Mouse (Mus musculus): ENCODE data around the gene Inpp4b. TPM values are rescaled to one million over a fixed set of nuclear protein-coding genes. Genes with fewer than 3 reads are reported as not detected.
A peak's percentile ranks its signal among the peaks of the same experiment; 100 is the strongest.

Gene Inpp4b
- polyA plus RNA-seq, 1 experiment, result 1.9 TPM

DNA sequence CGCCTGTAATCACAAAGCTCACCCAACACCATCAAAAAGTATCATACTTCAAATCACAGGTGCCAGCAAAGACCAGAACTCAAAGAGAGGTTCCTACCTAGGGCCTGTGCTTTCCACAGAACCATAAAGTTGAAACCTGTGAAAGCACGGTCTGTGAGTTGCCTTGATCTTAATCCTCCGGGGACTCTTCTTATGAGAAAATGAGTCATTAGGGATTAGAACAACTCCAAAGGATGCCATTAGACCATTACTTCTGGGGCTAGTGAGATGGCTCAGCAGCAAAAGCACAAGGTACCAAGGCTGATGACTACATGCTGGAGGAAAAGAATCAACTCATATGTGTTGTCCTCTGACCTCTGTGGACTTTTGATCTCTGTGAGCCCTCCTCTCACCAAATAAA lies 121.4 kb downstream of the Inpp4b start:
- TF ChIP-seq CTCF (conservative IDR thresholded peaks at IDR 0.05; ENCODE audit: insufficient read depth, insufficient read length, low read depth, low read length), result no peak
- no peak for TF ChIP-seq POLR2A (IDR thresholded peaks at IDR 0.05; ENCODE audit: low read depth, low read length)
- no peaks in the 10 kb centered on the region for H3K4me1 ChIP-seq (ENCODE audit: control insufficient read depth, insufficient read depth, low read length)

DNA sequence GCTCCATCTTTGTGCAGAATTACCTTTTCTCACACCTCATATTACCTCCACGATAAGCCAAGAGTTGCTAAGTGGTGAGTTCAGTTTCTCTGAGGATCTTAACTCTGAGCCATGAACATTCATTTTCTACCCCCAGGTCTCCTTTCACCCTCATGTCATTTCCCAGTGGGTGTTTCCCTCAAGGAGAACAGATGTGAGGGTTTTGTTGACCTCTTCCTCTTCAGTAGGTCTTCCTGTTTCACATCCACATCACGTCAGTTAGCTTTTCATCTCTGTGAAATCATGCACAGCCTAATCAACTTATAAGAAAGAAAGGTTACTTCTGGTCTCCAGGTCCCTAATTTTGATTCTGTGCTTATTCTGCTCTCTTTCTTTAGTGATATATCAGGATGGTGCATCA lies 124.4 kb downstream of the Inpp4b start:
- no peak overlapping the region for H3K27ac ChIP-seq (ENCODE audit: insufficient read depth, low read depth, low read length)
- no peak overlapping the region for H3K4me3 ChIP-seq (ENCODE audit: insufficient read depth, low read depth, low read length)
- H3K27me3 ChIP-seq (replicated peaks; ENCODE audit: control insufficient read depth, insufficient read depth, low read length), result no peaks in the 10 kb centered on the region
- H3K36me3 ChIP-seq (ENCODE audit: control insufficient read depth, insufficient read depth, low read length), result no peaks in the 10 kb centered on the region
- no peak for TF ChIP-seq CTCF (conservative IDR thresholded peaks at IDR 0.05; ENCODE audit: insufficient read depth, insufficient read length, low read depth, low read length)
- TF ChIP-seq POLR2A (IDR thresholded peaks at IDR 0.05; ENCODE audit: low read depth, low read length), result no peak
- WGBS, result 78% methylated on average over 2 of the region's 2 CpGs
- no peak for DNase-seq
- no peaks in the 10 kb centered on the region for H3K4me1 ChIP-seq (ENCODE audit: control insufficient read depth, insufficient read depth, low read length)

More for the DNA sequence above, 121.4 kb downstream of the Inpp4b start:
- H3K27ac ChIP-seq (ENCODE audit: insufficient read depth, low read depth, low read length), result no peak overlapping the region
- no peak for DNase-seq
- no peak overlapping the region for H3K4me3 ChIP-seq (ENCODE audit: insufficient read depth, low read depth, low read length)
- no peaks in the 10 kb centered on the region for H3K27me3 ChIP-seq (replicated peaks; ENCODE audit: control insufficient read depth, insufficient read depth, low read length)
- H3K36me3 ChIP-seq (ENCODE audit: control insufficient read depth, insufficient read depth, low read length), result no peaks in the 10 kb centered on the region
- 79% methylated on average over 3 of the region's 3 CpGs for WGBS

DNA sequence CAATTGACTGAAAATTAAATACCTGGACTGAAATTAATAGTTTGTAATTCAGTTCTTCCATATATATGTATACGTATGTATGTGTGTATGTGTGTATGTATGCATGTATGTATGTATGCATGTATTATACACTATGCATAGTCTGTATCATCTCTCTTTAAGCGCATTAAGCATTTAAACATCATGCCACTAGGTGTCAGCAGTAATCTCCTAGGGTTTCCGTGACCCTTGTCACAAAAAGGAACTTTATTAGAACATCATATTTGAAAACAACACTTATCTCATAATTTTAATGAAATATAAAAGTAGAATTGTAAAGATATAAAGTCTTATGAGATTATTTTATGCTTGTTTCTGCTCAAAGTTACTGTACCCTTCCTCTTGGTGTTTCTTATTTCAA lies 136.3 kb downstream of the Inpp4b start:
- no peaks in the 10 kb centered on the region for H3K36me3 ChIP-seq (ENCODE audit: control insufficient read depth, insufficient read depth, low read length)
- H3K27me3 ChIP-seq (replicated peaks; ENCODE audit: control insufficient read depth, insufficient read depth, low read length), result no peaks in the 10 kb centered on the region
- WGBS, result 29% methylated on average over 3 of the region's 3 CpGs
- no peaks in the 10 kb centered on the region for H3K4me1 ChIP-seq (ENCODE audit: control insufficient read depth, insufficient read depth, low read length)
- TF ChIP-seq POLR2A (IDR thresholded peaks at IDR 0.05; ENCODE audit: low read depth, low read length) (no peak), CTCF (conservative IDR thresholded peaks at IDR 0.05; ENCODE audit: insufficient read depth, insufficient read length, low read depth, low read length) (no peak)
- no peak overlapping the region for H3K4me3 ChIP-seq (ENCODE audit: insufficient read depth, low read depth, low read length)
- peak; percentile 33 for DNase-seq
- no peak overlapping the region for H3K27ac ChIP-seq (ENCODE audit: insufficient read depth, low read depth, low read length)

DNA sequence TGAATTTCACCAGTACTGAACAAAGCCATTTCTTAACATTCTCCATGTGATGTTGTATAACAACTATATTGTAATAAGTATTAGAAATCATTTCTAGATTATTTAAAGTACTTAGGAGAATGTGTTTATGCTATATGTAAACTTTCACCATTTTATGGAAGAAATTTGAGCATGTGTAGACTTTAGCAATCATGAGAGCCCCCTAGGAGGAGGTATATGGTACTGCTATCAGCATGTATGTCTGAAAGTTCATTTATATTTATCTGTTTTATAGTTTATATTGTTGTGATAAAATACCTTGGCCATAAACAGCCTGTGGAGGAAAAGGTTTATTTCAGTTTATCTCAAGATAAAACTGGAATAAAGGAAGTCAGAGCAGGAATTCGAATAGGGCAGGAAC lies 141.5 kb downstream of the Inpp4b start:
- WGBS, result 76% methylated on average over 1 of the region's 1 CpGs
- no peaks in the 10 kb centered on the region for H3K4me1 ChIP-seq (ENCODE audit: control insufficient read depth, insufficient read depth, low read length)
- DNase-seq, result no peak
- H3K27ac ChIP-seq (ENCODE audit: insufficient read depth, low read depth, low read length), result no peak overlapping the region
- H3K36me3 ChIP-seq (ENCODE audit: control insufficient read depth, insufficient read depth, low read length), result no peaks in the 10 kb centered on the region
- no peak overlapping the region for H3K4me3 ChIP-seq (ENCODE audit: insufficient read depth, low read depth, low read length)
- TF ChIP-seq POLR2A (IDR thresholded peaks at IDR 0.05; ENCODE audit: low read depth, low read length) (no peak), CTCF (conservative IDR thresholded peaks at IDR 0.05; ENCODE audit: insufficient read depth, insufficient read length, low read depth, low read length) (no peak)
- no peaks in the 10 kb centered on the region for H3K27me3 ChIP-seq (replicated peaks; ENCODE audit: control insufficient read depth, insufficient read depth, low read length)

DNA sequence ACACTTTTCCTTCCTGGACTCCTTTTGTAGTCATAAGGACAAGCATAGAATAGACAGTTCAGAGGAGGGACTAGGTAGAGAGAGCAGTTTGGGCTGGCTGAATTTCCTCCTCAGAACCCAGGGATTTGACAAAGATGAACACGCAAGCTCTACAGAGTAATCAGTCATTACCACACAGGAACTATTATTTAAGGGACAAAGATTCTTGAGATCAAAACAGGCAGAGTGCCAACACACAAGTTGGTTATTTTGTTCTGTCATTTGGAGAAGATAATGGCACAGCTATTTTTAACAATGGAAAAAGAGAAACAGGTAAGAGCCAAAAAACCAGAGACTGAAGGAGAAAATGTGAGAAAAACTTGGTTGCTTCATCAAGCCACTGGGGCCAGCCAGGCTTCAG lies 143.3 kb downstream of the Inpp4b start:
- H3K4me3 ChIP-seq (ENCODE audit: insufficient read depth, low read depth, low read length), result no peak overlapping the region
- TF ChIP-seq CTCF (conservative IDR thresholded peaks at IDR 0.05; ENCODE audit: insufficient read depth, insufficient read length, low read depth, low read length), result no peak
- TF ChIP-seq POLR2A (IDR thresholded peaks at IDR 0.05; ENCODE audit: low read depth, low read length), result no peak
- DNase-seq, result peak; percentile 43
- no peaks in the 10 kb centered on the region for H3K27me3 ChIP-seq (replicated peaks; ENCODE audit: control insufficient read depth, insufficient read depth, low read length)
- no peak overlapping the region for H3K27ac ChIP-seq (ENCODE audit: insufficient read depth, low read depth, low read length)
- H3K4me1 ChIP-seq (ENCODE audit: control insufficient read depth, insufficient read depth, low read length), result no peaks in the 10 kb centered on the region
- WGBS, result 76% methylated on average over 1 of the region's 1 CpGs
- no peaks in the 10 kb centered on the region for H3K36me3 ChIP-seq (ENCODE audit: control insufficient read depth, insufficient read depth, low read length)

DNA sequence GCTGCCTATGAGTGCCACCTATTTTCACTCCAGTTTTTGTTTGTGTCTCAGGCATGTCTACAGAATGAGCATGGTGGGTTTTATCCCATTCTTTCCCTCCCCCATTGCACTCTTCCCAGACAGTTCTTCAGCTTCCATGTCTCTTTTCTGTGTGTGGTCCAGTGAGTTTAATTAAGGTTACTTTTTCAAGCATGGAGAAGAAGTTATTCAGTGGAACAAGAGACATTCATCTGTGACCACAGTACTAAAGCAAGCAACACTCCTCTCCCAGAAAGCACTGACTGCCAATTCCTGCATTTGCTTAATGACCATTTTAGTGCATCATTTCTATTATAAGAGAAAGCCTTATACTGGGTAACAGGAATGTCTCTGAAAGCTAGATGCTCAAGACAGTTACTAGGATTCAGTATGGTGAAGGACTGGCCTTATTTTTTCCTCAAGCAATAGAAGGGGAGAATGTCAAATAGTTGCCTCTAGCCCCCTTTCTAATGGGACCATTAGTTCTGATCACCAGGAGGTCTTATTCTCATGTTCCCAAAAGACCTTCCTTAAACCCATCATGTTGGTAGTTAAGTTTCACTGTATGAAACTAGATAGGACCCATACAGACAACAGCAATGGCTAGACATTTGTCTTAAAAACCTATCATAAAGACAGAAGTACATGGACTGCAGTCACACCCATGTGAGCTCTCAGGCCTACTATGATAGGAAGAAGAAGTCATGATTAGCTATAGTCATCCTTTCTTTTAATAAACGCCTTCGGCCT lies 147.7 kb downstream of the Inpp4b start:
- WGBS, result 58% methylated on average over 2 of the region's 2 CpGs
- Histone ChIP-seq H3K4me1 (ENCODE audit: control insufficient read depth, insufficient read depth, low read length) (no peaks in the 10 kb centered on the region), H3K27ac (ENCODE audit: insufficient read depth, low read depth, low read length) (no peak overlapping the region)

DNA sequence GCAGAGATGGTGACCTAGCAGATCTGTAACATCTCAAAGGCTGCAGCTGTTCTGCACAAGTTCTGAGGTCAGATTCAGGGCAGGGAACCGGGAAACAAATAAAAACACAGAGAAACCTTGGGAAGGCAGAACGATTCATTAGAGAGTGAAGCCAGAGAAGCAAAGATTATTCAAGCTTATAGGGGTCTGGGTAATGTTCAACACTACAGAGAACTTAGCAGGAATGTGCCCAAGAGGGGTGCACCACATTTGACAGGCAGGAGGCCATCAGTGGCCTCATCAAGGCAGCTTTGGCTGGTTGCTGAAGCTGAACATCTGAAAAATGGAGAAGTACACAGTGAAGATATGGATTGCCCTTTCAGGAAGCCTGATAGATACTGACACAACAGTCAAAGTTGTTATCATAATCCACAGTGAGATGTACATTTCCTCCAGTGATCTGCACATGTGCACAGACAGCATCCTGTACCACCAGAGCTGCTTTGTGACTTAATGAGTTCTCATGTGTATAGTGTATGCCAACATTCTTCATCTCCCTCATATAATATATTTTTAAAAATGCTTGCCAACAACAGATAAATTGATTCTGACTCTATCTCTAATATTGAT lies 148.8 kb downstream of the Inpp4b start:
- no peak overlapping the region for H3K4me3 ChIP-seq (ENCODE audit: insufficient read depth, low read depth, low read length)
- no peaks in the 10 kb centered on the region for H3K4me1 ChIP-seq (ENCODE audit: control insufficient read depth, insufficient read depth, low read length)
- H3K27ac ChIP-seq (ENCODE audit: insufficient read depth, low read depth, low read length), result no peak overlapping the region
- no peaks in the 10 kb centered on the region for H3K36me3 ChIP-seq (ENCODE audit: control insufficient read depth, insufficient read depth, low read length)
- TF ChIP-seq POLR2A (IDR thresholded peaks at IDR 0.05; ENCODE audit: low read depth, low read length) (no peak), CTCF (conservative IDR thresholded peaks at IDR 0.05; ENCODE audit: insufficient read depth, insufficient read length, low read depth, low read length) (no peak)
- H3K27me3 ChIP-seq (replicated peaks; ENCODE audit: control insufficient read depth, insufficient read depth, low read length), result no peaks in the 10 kb centered on the region
- no peak for DNase-seq
- 27% methylated on average over 2 of the region's 2 CpGs for WGBS

More for the DNA sequence above, 147.7 kb downstream of the Inpp4b start:
- no peak for TF ChIP-seq POLR2A (IDR thresholded peaks at IDR 0.05; ENCODE audit: low read depth, low read length)
- no peak for TF ChIP-seq CTCF (conservative IDR thresholded peaks at IDR 0.05; ENCODE audit: insufficient read depth, insufficient read length, low read depth, low read length)
- Histone ChIP-seq H3K36me3 (ENCODE audit: control insufficient read depth, insufficient read depth, low read length) (no peaks in the 10 kb centered on the region), H3K27me3 (replicated peaks; ENCODE audit: control insufficient read depth, insufficient read depth, low read length) (no peaks in the 10 kb centered on the region), H3K4me3 (ENCODE audit: insufficient read depth, low read depth, low read length) (no peak overlapping the region)
- no peak for DNase-seq
